In genomic region chr3:105165355-105165754, GRCm38 (mm10) we compare ENCODE assay signal across 9 mouse cellular contexts.
DNase-seq lines count a peak whose midpoint lies in the region; ATAC-seq and TF ChIP-seq lines count a peak whose summit lies in the region.
"Had no signal": no experiment of that assay in that cellular context is flagged by ENCODE, and none has a peak within 500 bp of the region (broad histone marks: within the 10 kb centered on the region; RNA-seq: fewer than 3 reads in every experiment).

No protein-coding gene starts in this region.

- TF ChIP-seq CTCF in gastrocnemius, adult 2 months (IDR thresholded peaks at IDR 0.05) = peak; percentile 74

- no peak overlapping the region for H3K9ac ChIP-seq in liver, embryonic 13.5 days
- H3K9ac ChIP-seq: heart, embryonic 15.5 days had no signal

- no peaks in the 10 kb centered on the region for H3K4me1 ChIP-seq in liver, embryonic 13.5 days (replicated peaks)
- H3K4me1 ChIP-seq: heart, embryonic 15.5 days had no signal

- H3K27ac ChIP-seq in gastrocnemius, adult 2 months = no peak overlapping the region
- H3K27ac ChIP-seq in liver, embryonic 13.5 days = no peak overlapping the region
- H3K27ac ChIP-seq: heart, embryonic 15.5 days had no signal

- H3K4me2 ChIP-seq in liver, embryonic 13.5 days = no peak overlapping the region
- H3K4me2 ChIP-seq: heart, embryonic 15.5 days had no signal

- ATAC-seq in liver, embryonic 13.5 days (ENCODE audit: low read depth) = no peak

- DNase-seq in A20 (ENCODE audit: low read depth, low spot score) = peak; percentile 48
- peak; percentile 90 for DNase-seq in NIH3T3 (ENCODE audit: low read depth)
- DNase-seq in cerebellum, adult 9-11 months = peak; percentile 68
- peak; percentile 76 for DNase-seq in gastrocnemius, adult 2 months
- DNase-seq in kidney, postnatal 25 days = peak; percentile 81 to 92
- DNase-seq in liver, embryonic 13.5 days = peak; percentile 13
- DNase-seq in right cerebral cortex, adult 2 months (ENCODE audit: low spot score in 2 of 2) = peak; percentile 58 to 82
- peak; percentile 79 for DNase-seq in urinary bladder, postnatal 14 days (ENCODE audit: low spot score)

- H3K36me3 ChIP-seq in liver, embryonic 13.5 days = no peaks in the 10 kb centered on the region
- H3K36me3 ChIP-seq: heart, embryonic 15.5 days had no signal

- 25% methylated on average over 2 of the region's 2 CpGs for WGBS in liver, embryonic 13.5 days (ENCODE audit: insufficient replicate concordance)

- H3K4me3 ChIP-seq in gastrocnemius, adult 2 months = no peak overlapping the region
- no peak overlapping the region for H3K4me3 ChIP-seq in liver, embryonic 13.5 days (replicated peaks)
- H3K4me3 ChIP-seq: heart, embryonic 15.5 days had no signal

- intact Hi-C loops in gastrocnemius, adult 2 months (cut with DNase I) = loop anchor here (5.0 to 10.0 kb wide), 2 partner anchors 88 to 171 kb away; no protein-coding TSS in a partner anchor

- H3K27me3 ChIP-seq in liver, embryonic 13.5 days = no peaks in the 10 kb centered on the region
- H3K27me3 ChIP-seq: heart, embryonic 15.5 days had no signal

- H3K9me3 ChIP-seq in liver, embryonic 13.5 days (replicated peaks) = no peaks in the 10 kb centered on the region
- H3K9me3 ChIP-seq: heart, embryonic 15.5 days had no signal

Comparison
In these comparisons a context has a peak if more than half of its experiments do, and no peak if none do; other contexts are left out.
1. DNase-seq: peak in every context shown above with its lines; median percentile 90 in NIH3T3; 86 in kidney, postnatal 25 days; 79 in urinary bladder, postnatal 14 days; 76 in gastrocnemius, adult 2 months; 70 in right cerebral cortex, adult 2 months; 68 in cerebellum, adult 9-11 months; 48 in A20; 13 in liver, embryonic 13.5 days.